Mouse (Mus musculus) T-helper 2 cell (primary cell): ENCODE data around the gene Elmo3.

Experiments used
- in situ Hi-C: fragments of 300-600 bp; cut with MboI, MseI; formaldehyde crosslinking; loops from one replicate; pipeline ENCODE4 v1.15.1; 2025; ENCODE audit warnings: high pct_unique_total_duplicates

The Elmo3 gene

DNA sequence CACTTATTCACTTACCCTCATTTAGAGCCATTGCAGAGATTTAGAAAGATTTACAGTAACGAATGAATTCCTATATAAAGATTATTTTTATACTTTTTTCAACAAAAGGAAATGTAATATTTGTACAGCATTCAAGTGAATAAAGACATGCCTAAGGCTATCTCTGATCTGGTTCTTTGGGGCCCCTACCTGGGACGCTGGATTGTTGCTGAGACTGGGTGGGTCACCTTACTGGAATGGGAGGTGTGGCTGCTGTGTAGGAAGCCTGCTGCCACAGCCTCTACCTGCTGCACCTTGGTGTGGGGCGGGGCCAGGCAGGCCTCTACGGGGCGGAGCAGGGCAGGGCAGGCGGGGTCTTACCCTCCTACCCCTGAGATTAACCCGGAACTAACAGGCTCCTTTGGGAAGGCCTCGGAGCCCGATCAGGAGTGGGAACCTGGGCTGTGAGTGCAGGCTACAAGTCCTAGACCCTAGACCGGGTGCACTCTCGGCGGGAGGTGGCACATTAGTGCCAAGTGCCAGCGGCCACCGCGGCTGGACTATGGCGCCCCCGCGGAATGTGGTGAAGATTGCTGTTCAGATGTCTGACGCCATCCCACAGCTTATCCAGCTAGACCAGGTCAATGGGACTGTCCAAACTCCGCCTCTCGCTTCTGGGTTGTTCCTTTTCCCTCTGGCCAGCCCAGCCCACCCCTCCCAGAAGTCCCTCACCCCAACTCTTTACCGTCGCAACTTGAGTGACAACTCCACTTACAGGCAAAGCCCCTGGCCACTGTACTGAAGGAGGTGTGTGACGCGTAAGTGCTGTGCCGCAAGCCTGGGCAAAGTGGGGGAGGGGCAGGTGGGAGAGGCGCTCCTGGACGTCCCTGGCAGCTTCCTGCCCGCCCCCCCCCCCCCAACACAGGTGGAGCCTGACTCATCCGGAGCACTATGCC is at the start of gene Elmo3:
Gene Elmo3 (plus strand): TSS at position 391 of the 935 bp plus-strand sequence.
- in situ Hi-C loops, result no loop called here

DNA sequence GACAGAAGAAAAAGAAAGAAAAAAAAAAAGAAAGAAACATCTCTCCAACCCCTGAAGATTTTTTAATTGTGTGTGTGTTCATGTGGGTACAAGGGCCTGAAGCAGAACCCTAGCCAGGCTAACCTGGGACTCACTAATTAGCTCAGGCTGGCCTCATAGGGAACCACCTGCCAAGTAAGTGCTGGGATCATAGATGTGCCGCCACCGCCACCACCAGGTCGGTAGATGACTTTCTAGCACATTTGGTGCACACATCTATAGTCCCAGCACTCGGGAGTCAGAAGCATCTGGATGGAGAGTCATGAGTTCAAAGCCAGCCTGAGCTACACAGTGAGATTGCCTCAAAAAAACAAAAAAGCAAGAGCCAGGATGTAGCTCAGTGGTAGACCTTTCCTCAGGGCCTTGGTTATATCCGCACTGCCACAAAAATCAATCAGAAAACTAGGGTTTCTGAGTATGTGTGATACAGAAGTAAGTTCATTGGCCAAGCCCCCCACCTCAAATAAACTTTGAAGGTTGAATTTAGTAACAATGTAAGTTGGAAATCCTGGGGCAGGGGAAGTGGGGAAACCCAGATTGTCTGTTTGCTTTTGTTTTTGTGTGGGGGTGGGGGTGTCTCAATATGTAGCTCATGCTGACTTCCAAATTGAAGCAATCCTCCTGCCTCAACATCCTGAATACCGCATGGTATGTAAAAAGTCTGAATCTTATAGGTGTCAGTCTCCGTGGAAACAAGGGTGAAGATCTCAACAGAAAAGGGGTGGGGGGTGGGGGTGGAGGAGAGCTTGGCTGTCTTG is 47.9 kb upstream of the Elmo3 start:
- in situ Hi-C loops, result no loop called here

DNA sequence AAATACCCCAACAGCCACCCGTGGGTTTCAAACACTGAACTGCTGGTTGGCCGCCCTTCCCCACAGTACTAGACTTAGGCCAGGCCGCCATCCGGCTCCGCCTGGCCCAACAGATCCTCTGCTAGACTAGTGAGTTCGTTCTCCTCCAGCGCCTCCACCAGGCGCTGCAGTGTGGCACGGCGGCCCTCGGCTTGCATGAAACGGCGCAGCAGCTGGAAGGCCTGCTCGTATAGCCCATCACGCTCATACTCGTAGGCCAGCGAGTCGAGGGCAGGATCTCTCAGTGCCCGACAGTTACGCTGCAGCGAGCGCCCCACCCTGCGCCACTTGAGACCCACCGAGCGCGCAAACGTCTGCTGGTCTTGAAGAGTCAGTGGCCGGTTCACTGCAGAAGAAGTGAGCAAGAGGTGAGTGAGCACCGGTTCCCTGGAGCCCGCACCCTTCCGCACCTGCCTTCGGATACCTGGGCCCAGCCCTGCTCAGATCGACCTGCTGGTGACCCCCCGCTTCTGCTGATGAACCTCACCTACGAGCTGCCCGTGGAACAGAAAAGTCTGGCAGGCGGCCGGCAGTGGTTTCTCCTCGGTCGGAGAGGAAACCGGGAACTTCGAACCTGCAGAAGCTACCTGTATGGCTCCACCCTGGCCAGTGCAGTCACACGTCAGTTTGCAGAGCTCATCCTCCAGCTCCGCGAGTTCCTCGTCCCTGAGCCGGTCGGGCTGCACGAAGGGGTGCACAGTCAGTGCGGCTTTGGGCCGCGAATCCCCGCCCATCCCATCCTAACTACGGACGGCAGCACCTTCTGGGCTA is 46.3 kb upstream of the Elmo3 start:
- in situ Hi-C loops, result no loop called here

DNA sequence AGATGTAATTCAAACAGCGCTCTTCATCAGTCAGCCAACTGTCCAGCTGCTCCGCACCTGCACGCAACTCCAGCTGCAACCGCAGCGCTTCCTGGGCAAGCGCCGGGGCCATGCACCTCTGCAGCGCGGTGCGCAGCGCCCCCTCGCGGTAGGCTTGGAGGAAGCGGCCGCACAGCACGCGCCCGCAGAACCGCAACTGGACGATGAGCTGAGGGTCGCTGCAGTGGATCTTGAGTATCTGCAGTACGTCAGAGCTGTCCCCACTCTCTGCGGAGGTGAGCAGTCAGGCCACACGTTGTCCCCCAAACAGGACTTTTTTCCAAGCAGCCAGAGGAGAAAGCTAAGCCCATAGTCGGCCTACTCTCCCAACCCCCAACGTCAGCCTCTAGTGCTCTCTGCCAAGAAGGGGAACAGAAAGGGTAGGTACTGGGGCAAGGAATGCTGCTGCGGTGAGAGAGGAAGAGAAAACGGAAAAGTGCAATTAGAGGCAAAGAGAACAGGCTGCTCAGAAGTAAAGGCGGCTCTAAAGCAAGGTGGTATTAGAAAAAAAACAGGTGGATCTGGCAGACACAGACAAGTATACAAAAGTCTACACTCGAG is 45.6 kb upstream of the Elmo3 start:
- in situ Hi-C loops, result no loop called here

DNA sequence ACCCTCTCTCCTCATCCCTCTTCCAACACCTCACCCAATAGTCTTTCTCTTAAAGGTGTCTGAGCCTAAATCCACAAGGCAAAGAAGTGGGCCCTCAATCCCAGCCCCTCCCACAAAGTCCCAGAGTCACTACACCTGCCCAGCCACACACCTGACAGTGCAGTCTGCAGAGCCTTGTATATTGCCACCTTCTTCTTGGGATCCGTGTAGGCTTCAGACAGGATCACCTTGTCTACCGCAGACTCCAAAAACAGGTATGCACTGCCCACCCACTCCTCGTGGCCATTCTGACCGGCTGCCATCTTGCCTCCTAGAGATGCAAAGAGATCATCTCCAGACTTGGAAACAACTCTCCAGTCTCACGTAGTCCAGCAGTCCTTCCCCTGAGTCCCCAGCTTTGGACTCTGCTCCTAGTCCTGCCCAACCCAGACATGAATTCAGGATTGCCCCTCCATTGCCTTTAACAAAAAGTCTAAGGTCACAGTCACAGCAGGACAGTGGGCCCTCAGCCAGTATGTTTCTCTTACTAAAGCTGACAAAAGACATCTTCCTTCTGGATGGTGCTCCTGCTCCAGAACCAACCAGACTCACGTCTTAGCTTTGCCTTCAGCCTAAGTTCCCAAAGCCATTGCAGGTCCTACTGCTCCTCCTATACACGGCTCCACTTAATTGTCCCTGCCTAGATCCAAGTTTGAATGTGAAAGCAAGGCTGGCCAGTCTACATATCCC is 44.9 kb upstream of the Elmo3 start:
- in situ Hi-C loops, result no loop called here

DNA sequence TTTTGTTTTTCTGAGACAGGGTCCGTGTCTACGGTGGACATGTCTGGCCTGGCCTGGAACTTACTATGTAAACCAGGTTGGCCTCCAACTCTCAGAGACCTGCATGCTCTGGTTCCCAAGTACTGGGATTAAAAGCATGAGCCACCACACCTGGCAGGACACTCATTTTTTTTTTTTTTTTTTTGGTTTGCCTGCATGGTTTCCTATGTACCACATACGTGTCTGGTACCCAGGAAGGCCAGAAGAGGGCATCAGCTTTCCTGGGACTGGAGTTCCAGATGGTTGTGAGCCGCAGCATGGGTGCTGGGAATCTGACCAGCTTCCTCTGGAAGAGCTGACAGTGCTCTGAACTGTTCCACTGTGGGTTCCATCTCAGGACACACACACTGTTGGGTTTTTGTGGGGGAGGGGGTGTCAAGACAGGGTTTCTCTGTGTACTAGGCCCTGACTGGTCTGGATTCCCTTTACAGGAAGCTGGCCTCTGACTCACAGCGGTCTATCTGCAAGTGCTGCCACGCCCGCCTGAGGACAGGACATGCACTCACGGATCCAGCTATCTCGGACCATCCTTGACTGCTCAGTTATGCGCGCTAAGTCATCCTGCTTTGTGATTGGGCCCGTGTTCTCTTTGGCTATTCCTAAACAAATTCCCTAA is 43.9 kb upstream of the Elmo3 start:
- in situ Hi-C loops, result no loop called here

DNA sequence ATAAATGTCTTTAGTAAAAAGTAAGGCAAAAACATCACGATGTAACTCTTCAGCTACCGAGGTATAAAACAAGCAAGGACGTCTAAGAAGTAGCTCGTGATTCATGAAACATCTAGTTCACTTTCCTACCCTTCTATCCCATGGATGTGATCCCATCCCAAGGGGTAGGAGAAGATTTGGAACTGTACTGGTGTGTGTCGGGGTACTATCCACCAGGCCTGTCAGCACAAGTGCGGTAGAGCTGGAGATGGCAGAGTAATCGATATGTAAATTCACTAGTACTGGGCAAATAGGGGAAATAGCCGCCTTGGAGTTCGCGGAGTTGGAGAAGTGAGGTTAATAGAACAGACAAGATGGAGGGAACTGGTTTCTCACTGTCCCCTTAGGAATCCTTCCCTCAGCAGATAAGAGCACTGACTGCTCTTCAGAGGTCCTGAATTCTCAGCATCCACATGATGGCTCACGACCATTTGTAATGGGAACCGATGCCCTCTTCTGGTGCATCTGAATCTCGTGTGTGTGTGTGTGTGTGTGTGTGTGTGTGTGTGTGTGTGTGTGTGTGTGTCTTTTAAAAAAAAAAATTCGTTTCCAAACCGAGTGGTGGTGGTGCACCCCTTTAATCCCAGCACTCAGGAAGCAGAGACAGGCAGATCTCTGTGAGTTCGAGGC is 42.0 kb upstream of the Elmo3 start:
- in situ Hi-C loops, result no loop called here

DNA sequence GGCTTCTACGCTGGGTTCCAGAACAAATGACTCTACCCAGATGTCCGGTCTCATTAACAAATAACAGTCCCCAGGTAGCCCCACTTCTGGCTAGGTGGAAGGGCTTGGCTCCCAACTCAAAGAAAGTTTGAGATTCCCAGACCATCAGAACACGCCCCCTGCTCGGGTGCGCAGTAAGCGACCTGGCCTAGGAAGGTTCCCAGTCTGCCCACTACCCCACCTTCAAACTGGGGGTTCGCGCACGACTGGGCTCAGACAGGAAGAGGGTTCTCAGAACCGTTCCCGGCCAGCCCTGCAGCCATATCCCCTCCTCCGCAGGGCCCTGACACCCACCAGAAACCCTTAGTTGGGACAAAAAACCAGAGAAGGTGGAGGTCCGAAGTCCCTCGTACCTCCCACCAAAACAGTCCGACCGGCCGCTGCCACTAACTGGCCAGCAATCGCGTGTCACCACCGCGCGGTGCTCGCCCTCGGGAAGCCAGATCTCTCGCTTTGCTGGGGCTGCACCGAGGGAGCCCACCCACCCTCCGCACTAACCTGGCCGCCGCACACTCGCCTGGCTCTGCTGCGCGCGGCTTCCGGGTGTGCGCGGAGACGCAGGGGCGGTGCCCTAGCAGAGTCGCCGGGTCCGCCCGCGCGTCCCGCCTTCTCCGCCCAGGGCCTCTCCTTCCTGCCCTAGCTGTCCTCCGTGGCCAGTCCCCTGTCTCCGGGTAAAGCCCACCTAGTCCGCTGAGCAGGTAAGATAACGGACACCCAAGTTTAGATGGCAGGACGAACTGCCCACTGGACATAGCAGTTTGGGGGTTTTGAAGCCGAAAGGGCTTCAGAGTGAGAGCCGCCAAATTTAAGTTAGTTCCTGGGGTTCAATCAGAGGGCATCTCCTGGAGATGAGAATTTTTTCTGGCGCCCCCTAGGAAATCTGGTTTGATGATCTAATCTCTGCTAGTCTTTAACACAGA is 41.1 kb upstream of the Elmo3 start, which contains the start of the genes Tradd and Fbxl8:
Gene Tradd (minus strand): TSS at position 586 of the 959 bp plus-strand sequence.
Gene Fbxl8 (plus strand): TSS at position 625 of the 959 bp plus-strand sequence.
- in situ Hi-C loops, result no loop called here

DNA sequence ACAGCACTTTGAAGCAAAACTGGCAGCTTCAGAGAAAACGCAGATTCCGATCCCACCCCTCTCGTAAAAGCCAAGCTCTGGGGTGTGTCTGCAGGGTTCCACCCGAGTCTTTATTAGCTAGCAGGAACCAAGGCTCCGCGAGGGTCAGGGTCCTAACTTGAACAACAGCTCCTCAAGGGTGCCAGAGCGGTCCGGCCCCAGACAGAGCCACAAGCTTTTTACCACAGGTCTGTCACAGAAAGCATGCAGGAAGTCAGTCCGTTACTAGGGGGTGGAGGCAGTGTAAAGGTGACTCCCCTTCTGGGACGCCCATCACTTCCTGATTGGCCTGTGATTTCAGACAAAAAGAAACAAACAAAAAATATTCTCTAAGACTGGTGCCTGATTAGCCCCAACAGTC is 40.3 kb upstream of the Elmo3 start:
- in situ Hi-C loops, result no loop called here

DNA sequence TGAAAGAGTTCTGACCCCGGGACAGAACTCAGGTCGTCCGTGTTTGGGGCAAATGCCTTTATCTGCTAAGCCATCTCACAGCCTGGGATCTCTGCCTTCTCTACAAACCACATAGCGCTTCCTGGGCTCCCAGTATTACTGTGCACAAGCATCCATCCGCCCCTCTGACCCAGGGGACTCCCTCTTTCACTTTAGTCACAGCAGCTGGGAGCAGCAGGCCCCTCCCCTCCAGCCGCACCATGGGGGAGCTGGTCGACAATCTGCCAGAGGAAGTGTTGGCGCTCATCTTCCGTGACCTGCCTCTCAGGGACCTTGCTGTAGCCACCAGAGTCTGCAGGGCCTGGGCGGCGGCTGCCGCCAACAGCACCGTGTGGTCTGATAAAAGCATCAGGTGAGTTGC is 38.6 kb upstream of the Elmo3 start:
- in situ Hi-C loops, result no loop called here

DNA sequence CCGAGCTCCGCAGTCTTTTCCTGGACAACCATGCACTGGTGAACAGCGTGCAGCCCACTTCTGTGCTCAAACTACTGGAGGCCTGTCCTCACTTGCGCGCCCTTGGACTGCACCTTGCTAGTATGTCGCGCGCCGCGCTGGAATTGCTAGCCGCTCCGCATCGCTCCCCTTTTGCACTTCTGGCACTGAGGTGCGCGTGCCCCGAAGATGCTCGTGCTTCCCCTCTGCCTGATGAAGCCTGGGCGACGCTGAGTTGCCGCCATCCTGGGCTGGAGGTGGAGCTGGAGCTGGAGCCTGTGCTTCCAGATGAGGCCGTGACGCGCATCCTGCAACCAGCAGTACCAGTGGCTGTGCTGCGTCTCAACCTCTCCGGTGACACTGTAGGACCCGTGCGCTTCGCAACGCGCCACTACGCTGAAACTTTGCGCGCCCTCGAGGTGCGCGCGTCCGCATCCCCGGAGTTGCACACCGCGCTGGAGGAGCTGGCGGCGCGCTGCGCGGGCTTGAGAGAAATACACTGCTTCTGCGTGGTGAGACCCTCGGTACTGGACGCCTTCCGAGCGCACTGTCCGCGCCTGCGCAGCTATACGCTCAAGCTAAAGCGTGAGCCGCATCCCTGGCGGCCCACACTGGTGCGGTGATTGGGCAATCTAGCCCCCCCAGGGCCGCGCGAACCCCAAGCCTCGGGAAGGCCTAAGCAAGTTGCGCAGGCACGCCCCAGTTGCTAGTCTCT is 36.9 kb upstream of the Elmo3 start:
- in situ Hi-C loops, result no loop called here

DNA sequence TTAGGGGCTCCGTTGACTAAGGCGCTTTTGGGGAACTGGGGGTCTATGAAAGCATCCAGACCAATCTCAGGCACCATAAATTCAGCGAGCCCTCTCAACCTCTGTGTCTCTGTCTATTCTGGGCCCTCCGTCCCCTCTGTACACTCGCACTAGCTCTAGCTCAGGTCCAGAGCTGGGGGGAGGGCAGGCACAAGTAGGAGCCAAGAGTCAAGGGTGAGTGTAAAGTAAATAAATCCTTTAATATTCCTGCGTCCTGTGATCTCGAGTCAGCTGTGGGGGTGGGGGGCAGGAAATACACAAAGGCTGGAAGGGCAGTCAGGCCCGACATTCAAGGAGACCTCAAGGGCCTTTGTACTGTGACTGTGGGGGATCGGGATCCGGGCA is 36.3 kb upstream of the Elmo3 start:
- in situ Hi-C loops, result no loop called here

DNA sequence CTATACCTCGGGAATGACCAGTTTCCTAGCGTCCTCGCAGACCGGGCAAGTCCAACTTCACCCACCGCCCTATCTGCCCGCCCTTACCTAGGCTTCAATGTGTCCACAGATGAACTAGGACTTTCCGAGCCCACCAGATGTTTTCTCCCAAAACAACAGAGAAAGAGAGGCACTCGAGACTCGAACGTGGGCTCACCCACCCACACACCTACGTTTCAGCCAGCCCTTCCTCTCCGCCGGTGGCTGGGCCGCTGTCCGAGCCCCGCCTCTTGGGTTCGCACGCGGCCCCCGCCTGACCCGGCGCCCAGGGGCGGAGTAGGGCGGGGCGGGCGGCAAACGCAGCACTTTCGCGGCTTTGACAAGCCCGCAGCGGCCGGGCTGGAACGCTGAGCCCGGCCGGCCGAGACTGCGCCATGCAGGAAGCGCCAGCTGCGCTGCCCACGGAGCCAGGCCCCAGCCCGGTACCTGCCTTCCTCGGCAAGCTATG is 35.9 kb upstream of the Elmo3 start, which contains the start of gene Hsf4:
Gene Hsf4 (plus strand): TSS at position 341 of the 487 bp plus-strand sequence.
- in situ Hi-C loops, result no loop called here

DNA sequence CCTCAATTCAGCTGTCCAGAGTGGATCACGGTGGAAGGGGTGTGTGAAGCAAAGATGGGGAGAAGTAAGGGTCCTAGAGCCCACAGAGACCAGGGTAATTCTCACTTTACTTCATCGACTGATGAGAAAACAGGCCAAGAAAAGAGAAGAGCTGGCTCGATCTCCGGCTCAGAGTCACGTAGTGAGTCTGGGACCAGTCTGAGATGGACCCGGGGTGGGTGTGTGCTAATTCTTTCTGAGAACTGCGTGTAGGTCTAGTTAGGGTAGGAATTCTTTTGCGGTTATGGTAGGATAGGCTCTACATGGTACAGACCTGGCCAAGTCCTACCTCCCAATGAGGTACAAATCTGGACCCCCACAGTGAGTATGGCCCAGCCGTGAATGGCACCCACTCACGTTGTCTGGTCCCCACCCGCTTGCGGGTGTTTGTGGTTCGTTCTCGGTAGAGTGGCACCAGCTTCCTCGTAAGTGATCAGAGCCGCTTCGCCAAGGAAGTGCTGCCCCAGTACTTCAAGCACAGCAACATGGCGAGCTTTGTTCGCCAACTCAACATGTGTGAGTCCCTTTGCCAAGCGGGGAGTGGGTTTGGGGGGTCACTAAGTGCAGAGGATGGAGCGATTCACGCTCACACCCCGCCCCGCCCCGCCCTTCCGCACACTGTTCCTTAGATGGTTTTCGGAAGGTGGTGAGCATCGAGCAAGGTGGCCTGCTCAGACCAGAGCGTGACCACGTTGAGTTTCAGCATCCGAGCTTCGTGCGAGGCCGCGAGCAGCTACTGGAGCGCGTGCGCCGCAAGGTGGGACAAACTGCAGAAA is 35.1 kb upstream of the Elmo3 start:
- in situ Hi-C loops, result no loop called here

DNA sequence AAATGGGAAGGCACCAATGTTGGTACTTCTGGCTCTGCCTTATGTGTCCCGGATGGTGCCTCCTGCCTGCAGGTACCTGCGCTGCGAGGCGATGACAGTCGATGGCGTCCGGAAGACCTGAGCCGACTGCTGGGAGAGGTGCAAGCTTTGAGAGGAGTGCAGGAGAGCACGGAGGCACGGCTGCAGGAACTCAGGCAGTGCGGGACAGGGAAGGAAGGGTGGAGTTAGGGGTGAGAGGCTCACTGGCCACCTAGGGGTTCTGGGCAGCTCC is 34.5 kb upstream of the Elmo3 start:
- in situ Hi-C loops, result no loop called here

DNA sequence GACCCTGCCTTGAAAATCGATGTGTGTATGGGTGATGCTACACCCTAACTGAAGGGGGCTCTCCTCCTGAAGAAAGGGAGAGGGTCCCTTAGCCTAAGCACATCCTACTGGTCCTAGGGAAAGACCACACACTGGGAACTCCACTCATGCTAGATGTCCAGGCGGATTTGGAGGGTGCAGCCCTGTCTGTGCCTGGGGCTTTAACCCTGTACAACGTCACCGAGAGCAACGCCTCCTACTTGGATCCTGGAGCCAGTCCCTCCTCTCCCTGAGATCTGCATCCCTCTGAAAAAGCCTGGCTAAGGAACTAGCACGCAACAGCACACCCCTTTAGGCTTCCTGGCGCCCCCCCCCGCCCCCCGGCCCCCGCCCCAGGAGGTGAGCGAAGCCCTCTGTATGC is 30.0 kb upstream of the Elmo3 start:
- in situ Hi-C loops, result no loop called here

DNA sequence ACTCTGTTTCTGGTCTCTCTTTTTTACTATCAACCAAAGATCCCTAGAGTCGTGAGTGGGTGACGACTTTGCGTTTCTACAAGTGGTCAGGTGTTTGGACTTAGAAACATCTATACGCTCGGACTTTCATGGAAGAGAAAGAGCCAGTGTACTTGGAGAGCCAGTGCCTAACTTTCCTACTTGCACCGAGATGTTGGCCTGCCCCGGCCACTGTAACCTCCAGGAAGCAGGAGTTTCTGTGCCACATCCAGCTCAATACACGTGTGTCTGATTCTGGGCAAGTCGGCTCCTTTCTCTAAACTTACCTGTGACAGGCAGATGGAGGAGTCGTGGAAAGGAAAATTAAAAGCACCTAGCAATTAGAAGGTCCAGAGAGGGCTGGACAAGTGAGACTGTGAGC is 29.6 kb upstream of the Elmo3 start, which contains the start of gene Nol3:
Gene Nol3 (plus strand): TSS at position 301 of the 400 bp plus-strand sequence.
- in situ Hi-C loops, result no loop called here
